ENCODE assay signal across 1 mouse cellular context in genomic region chr2:180709923-180710272, GRCm38 (mm10).
TF ChIP-seq lines count a peak whose summit lies in the region.

Dido1 (minus strand) TSS chr2:180709999.
Gid8 (plus strand) TSS chr2:180710117.

TF ChIP-seq in myocyte, 11 proteins besides CTCF, POLR2A, EP300 and RAD21 (continued from another document):
- TF ChIP-seq MYOG (IDR thresholded peaks at IDR 0.05; ENCODE audit: control insufficient read depth in 1 of 3, insufficient read depth in 1 of 3, insufficient read length in 2 of 3, low read depth in 2 of 3) (peak in 1 of 3 experiments; percentile 1), E2F4 (IDR thresholded peaks at IDR 0.05; ENCODE audit: insufficient read depth) (peak; percentile 77), USF1 (IDR thresholded peaks at IDR 0.05; ENCODE audit: low read depth) (no peak)
TF ChIP-seq in myocyte: peak in this region for 4.
